Mouse (Mus musculus): Measurements from ENCODE around the gene Xrcc1. TPM values are rescaled to one million over a fixed set of nuclear protein-coding genes. Genes with fewer than 3 reads are reported as not detected.
A peak's percentile ranks its signal among the peaks of the same experiment; 100 is the strongest.

The Xrcc1 gene
- total RNA-seq, 2 experiments from 2014 or later: 37.6 to 41.3 TPM

DNA sequence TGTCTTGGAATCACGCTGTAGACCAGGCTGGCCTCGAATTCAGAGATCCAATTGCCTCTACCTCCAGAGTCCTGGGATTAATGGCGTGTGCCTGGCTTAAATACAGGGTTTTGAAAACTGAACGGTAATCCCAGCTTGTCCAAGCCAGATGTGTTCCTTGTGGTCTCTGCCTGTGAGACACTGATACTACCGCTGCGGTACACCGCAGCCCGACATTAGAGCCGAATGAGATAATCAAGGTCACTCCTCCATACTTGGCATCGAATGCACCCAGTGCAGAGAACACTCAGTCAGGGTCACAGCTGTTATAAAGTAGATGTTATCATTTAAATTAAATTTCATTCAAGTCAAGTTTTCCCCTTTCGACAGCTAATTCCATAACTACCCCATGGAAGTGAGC, 17.2 kb upstream of the Xrcc1 start:
- DNase-seq: peak in 1 of 2 experiments; percentile 25

DNA sequence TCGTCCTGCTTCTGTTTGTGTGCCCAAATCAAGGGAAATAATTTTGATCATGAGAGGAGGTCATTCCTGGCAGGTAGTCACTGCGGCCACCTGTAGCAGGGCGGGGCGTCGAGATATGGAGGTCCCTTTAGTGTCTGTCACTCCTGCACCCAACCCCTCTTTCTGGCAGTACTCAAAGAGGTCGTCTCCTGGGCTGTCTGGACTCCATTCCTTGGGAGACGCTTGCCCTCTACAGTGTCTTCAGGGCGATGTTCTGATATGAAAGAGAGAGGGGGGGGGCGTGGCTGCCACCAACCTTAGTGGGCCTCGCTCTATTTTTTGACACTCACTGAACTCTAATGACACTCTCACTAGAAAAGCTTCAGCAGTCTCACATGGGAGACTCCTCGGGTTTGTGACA, 16.5 kb upstream of the Xrcc1 start:
- DNase-seq: no peak

DNA sequence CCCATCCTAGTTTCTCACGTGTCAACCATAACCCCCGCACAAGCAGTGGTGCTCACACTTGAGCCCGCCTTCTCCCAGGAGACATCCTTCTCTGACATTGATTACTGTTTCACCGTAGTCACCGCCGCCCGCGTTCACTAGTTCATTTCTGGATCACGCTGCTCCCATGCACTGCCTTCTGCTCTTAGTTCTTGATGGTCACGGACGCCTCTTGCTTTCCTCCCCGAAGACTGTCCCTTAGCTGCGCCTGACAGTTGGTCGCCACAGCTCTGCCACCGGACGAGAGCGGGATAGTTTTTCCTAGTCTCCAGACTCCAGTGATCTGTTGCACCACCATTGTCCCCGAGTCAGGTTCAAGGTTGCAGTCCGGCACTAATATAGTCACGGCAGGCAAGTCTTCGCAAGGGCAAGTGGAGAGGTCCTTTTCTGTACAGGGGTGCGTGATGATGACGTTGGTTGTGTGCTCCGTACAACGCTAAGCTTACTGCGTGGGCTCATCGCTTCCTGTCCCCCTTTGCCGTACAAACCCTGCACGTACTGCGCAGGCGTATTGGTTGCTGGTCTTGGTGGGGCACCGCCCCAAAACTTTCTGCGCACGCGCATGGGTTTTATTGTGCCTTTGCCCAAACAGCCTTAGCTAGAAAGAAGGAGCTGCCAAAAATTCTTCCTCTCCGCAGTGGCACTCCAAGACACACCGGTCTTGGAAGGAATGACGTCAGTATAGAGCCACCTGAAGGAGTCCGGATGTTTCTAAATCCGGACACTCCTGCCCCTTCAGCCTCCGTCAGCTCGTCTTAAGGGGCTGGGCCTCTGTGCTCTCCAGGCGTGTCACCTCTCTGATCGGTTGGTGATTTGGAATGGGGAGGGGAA, 15.8 kb upstream of the Xrcc1 start, which contains the start of gene Irgq:
TSS of gene Irgq (plus strand) at position 628 of the 870 bp plus-strand sequence.
- DNase-seq: peak; percentile 99

DNA sequence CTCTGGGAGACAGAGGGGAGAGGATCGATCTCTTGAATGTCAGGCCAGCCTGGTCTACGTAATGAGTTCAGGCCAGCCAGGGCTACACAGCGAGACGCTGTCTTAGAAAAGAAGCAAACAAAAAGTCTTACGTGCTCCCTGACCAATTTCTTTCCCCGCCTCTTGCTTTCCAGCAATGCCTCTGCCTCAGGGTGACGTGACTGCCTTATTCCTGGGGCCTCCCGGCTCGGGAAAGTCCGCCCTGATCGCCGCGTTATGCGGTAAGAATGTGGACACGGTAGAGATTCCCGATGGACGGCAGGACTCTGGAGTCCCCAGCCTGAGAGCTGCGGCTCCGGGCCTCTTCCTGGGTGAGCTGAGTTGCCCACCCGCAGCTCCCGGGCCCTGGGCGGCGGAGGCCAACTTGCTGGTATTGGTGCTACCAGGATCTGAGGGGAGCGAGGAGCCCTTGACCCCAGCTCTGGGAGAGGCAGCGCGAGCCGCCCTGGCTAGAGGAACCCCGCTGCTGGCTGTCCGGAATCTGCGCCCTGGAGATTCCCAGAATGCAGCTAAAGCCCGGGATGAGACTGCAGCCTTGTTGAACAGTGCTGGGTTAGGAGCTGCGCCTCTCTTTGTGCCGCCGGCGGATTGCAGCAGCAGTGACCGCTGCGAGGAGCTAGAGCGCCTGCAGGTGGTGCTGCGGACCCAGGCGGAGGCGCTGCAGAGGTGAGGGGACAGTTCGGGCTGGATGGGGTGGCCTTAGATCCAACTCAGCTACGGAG, 14.7 kb upstream of the Xrcc1 start:
- peak; percentile 81 to 88 for DNase-seq

DNA sequence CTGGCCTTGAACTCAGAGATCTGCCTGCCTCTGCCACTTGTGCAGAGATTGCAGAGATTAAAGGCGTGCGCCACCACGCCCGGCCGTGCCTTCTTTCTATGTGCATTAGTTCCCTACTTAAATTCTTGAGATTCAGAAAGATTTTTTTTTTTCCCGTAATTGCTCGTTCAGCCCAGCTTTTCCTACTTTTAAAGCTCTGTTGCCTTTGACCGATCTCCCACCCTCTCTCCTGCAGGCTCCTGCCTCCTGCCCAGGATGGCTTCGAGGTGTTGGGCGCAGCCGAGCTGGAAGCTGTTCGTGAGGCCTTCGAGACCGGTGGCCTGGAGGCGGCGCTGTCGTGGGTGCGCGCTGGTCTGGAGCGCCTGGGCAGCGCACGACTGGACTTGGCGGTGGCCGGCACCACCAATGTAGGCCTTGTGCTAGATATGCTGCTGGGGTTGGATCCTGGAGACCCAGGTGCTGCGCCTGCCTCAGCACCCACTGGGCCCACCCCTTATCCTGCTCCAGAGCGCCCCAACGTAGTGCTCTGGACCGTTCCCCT, 13.0 kb upstream of the Xrcc1 start:
- DNase-seq: no peak

DNA sequence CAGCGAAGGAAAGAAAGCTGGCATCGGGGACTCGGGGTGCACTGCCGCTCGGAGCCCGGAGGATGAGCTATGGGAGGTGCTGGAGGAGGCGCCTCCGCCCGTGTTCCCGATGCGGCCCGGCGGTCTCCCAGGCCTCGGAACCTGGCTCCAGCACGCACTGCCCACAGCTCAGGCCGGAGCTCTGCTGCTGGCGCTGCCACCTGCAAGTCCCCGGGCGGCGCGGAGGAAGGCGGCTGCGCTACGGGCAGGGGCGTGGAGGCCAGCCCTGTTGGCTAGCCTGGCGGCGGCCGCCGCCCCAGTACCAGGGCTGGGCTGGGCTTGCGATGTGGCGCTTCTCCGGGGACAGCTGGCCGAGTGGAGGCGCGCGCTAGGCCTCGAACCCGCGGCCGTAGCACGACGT, 12.3 kb upstream of the Xrcc1 start:
- DNase-seq: no peak

DNA sequence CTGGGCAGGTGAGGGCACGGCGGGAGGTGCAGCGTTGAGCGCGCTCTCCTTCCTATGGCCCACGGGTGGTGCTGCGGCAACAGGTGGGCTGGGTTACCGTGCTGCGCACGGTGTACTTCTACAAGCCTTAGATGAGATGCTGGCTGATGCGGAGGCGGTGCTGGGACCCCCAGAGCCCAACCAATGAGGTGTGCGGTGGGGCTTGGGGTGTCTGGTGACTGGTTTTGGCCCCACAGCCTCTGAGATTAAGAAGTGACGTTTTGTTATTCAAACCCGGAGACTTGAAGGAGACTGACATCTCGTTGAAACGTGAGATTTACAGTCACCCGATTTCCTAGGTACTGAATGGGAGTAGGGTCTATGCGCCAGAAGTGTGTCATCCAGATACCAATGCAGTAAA, 11.8 kb upstream of the Xrcc1 start:
- DNase-seq: no peak

DNA sequence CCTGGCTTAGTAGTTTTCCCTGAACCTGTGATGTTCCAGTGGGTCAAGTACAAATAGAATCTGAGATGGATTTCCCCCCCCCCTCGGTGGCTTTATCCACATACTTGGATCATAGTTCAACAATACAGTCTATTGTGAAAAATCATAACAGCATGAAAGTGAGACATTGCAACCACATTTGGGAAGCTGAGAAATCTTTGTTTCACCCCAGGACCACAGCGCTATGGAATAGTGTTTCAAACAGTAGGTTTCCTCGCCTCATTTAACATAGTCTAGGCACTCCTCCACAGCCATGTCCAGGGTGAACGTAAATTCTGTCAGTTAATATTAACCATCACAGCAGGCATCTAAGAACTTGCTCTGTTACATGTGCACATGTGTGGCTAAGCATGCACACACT, 9.0 kb upstream of the Xrcc1 start:
- DNase-seq: no peak

DNA sequence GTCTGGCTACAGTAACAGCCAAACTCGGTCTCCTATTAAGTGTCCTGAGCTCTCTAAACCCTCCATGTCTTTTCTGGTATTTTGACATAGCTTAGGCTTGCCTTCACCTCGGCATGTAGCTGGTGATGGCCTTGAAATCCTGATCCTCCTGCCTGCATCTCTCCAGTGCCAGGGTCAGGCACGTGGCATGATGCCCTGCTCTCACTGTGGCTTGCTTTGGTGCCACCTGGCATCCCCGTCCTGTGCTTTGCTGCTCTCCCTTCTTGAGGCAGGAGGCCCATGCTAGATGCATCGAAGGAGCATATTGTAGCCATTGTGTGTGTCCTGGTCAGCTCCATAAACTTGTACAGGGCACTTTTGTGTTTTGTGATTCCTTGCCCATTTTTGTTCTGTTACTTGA, 8.5 kb upstream of the Xrcc1 start:
- peak; percentile 24 to 47 for DNase-seq

DNA sequence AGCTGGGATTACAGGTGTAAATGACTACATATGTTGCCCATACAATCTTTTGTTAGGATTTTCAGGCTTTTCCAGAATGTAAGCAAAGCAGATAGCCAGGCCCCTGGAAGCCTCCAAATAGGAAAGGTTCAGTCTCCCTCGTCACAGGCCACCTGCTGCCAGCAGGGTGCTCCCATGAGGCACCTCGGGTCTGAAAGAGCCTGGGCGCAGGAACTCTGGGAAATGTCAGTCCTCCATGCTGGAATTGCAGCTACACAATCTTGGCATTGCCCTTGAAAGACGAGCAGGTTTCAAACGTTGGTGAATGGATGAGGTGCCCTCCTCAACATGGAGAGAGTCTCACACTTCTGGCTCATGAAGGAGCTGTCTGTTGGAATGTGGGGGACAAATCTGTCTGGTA, 7.9 kb upstream of the Xrcc1 start:
- DNase-seq: peak; percentile 48 to 67

DNA sequence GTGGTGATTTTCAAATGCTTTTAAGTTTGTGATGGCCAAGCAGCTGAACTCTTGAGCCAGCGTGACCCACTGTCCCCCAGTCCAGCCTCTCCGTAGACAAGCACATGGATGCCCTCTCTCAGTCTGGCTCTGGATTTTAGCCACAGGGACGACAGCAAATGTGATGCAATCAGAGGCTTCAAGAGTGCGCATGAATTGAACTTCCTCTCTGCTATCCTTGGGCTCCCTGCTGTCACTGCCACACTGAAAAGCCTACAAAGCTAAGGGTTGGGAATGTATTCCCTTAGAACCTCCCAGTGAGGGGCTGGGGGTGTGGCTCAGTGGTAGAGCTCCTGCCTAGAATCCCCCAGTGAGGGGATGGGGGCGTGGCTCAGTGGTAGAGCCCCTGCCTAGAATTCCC, 7.4 kb upstream of the Xrcc1 start:
- DNase-seq: peak in 1 of 2 experiments; percentile 27

DNA sequence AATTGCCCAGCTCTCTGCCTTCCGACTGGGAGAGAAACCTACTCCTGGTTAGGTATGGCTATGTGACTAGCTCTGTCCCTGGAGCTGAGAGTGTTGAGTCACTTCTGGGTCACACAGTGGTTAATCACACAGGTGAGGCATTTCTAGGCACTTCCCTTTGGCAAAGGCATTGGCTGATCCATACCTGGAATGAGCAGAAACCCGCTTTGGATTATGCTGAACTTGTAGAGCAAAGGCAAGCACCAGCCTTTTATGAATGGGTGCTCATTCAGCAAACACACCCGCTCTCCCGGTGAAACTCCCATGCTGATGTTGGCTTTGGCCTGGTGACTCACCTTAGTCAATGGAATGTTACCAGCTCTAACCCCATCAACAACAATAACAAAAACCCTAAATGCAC, 6.4 kb upstream of the Xrcc1 start:
- DNase-seq: no peak

DNA sequence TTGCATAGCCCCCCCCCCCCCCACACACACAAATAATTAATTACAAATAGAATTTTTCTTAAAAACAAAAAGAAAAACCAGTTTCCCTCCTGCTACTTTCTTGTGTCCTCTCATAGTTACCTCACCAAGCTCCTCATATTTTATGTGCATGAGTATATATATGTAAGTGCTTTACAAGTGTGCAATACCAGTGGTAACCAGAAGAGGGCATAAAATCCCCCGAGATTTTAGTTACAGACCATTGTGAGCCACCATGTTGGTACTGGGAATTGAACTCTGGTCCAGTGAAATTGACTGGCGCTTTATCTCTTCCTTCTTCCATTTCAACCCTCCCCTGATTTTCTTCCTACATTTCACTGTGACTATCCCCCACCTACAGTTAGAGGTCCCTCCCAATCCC, 1.6 kb upstream of the Xrcc1 start:
- no peak for DNase-seq

DNA sequence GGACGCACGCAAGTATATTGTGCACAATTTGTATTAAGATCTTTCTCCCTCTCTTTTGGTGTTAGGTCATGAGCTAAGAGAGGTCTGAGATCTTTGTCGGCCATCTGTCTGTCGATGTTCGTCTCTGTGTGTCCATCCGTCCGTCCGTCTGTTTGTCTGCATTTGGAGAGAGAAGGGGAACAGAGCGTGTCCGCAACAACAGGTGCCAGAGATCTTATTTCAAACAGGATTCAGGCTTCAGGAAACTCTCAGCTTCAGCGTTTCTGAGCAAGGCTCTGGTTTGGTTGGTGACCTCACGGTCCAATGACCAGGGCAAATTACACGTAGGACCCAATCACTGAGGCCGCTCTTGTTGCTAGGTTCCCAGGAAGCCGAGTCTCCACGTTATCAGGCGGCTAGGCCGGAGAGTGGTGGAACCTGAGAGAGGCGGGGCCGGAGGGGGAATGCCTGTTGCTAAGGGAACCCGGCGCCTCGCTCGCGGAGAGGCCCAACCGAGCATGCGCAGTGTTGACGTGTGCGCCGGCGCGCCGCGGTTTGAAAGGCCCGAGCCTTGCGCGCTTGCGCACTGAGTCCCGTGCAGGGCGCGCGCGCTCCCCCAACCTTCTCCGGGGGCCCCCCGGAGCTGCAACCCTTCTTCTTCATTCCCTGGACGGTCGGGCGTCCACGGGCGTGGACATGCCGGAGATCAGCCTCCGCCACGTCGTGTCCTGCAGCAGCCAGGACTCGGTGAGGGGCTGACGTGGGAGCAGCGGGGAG, 723 bp downstream of the Xrcc1 start:
- DNase-seq: peak; percentile 99

DNA sequence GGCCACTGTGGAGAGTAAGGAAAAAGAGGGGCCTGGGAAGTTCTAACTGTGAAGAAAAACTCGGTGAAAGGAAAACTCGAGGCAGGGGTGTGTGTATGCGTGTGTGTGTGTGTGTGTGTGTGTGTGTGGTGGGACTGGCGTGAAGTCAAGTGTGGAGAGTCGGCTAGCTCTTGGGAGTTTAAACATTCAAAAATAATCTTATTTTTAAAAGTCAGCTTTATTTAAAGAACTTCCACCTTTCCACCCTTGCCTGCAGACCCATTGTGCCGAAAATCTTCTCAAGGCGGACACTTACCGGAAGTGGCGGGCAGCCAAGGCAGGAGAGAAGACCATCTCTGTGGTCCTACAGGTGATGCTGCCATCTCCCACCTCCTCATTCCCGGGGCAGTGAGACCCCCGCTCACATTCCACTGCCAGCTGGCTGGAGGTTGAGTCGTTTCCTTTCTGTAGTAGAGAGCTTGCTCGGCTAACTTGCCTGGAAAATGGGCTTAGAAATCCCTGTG, 1.5 kb downstream of the Xrcc1 start:
- DNase-seq: no peak

DNA sequence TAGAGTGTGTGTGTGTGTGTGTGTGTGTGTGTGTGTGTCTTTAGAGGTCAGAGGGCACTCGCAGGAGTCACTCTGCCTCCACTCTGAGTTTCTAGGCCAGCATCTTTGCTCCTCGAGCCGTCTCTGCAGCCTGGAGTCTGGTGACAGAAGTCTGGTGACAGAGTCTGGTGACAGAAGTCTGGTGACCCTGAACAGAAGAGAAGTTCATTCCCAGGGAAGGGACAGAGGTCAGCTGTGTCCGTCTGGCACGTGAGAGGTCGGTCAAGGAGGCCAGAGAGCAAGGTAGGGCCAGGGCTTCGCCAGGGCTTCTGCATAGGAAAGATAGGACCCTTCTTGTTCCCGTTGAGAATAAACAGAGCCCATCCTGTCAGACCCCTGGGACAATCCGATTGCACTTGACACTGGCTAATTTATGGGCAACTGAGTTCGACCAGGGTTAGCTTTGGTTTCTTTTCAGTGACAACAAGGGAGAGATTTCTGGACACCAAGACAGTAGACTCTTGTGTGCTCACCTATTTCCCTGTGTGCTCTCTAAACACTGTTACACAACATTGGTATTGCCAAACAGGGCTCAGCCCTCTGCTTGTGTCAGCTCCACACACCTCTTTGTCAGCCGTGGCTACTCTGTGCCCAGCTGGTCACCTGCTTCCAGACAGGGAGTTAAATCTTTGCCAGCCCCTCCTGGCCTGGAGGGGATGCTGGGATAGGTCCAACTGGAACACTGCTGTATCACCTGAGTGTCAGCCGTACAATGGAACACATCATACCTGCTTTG, 6.1 kb downstream of the Xrcc1 start:
- DNase-seq: no peak

DNA sequence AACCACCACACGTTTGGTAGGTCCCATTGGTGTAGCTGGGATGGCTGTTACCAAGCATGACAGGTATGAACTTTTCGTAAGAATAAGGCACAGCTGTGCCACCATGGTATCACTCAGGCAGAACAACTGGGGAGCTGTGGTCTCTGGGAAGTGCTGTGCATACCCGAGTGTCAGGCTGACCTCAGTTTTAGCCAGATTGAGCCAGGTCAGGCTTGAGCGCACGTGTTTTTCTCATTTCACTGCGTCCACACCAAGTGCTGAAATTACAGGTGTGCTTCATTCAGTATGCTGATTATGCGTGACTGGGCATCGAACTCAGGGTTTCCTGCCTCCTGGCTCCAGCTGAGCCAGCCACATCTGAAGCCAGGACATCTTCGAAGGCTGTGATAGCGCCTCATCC, 9.7 kb downstream of the Xrcc1 start:
- no peak for DNase-seq

DNA sequence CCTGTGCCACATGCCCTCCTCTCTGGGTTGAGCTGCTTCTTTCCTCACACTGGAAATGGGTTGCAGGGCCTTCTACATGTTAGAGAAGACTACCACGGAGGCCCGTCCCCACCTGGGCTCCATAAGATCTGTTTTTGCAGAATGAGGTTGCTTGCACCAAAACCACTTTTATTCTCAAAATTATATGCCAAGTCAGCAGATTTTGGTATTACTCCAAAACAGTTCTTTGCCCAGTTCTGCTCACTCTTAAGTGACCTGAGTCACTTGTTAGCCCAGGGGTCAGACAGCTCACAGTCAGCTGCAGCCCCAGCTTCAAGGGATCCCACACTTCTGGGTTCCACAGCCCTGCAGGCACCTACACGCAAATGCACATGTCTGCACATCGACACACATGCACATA, 15.4 kb downstream of the Xrcc1 start:
- DNase-seq: no peak

DNA sequence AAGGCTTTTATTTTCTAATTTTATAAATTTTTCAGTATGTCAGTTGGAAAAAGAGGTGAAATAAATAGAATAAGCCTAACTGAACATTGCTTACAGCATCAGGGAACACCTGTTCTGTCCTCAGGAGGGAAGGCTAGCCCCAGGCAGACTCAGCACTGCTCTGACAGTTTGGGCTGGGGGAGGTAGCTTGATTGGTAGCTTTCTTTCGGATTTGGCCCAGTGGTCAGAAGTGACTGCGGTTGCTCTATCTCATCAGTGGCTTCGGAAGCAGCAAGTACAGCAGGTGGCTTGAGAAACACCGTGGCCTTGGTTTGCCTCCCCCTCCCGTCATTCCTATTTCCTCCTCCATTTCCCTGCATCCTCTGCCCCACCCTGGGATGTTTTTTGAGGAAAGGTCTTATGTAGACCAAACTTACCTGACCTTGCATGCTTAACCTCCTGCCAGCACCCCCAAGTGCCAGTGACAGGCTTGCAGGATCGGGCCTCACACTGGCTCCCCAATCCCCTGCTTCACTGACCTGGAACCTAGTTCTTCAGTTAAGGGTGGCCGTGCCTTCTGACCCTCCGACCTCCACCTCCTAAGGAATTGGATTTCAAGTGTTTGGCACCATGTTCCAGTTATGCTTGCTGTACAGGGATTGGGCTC, 17.2 kb downstream of the Xrcc1 start:
- no peak for DNase-seq

DNA sequence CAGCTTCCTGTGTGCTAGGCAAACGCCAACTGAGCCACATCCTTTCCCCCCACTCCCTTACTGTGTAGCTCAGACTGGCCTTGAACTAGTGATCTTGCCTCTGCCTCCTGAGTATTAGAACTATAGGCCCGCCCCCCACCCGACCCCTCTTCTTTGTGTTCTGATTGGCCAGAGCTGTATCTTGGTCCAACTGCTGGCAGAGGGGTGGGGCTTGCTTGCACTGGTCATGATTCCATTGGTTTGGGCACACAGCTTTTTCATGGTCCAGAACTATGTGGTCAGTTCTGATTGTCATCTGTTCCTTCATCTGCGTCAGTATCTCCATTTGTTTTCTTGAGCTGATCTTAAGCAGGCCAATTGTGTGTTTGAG, 17.7 kb downstream of the Xrcc1 start:
- DNase-seq: no peak

All from adrenal gland, postnatal 36 days (tissue).